Mouse (Mus musculus) right cerebral cortex, postnatal 36 days (tissue): ENCODE results near the gene Zcchc14.

ENCODE experiments used
- DNase-seq, 2 experiments: peaks; one replicate each; pipeline ENCODE4 v3.0.0; 2022; ENCODE audit warnings: low spot score in 2 of 2, mixed read lengths in 1 of 2

The Zcchc14 gene

GRCm38 (mm10) chr8:121585159-121585825 is 67.4 kb downstream of the Zcchc14 start:
- peak; percentile 100 for DNase-seq

- DNase-seq, result no peak
These were observed 68.0 kb downstream of the Zcchc14 start for GRCm38 (mm10) chr8:121584730-121585129.

GRCm38 (mm10) chr8:121583653-121584052 is 69.0 kb downstream of the Zcchc14 start:
- no peak for DNase-seq

GRCm38 (mm10) chr8:121580465-121580864 is 72.2 kb downstream of the Zcchc14 start:
- DNase-seq, result no peak

GRCm38 (mm10) chr8:121578676-121579451 is 73.8 kb downstream of the Zcchc14 start, which contains the start of gene Fbxo31:
Gene Fbxo31 (minus strand): TSS chr8:121578806.
- peak; percentile 90 for DNase-seq

- no peak for DNase-seq
These were observed 74.7 kb downstream of the Zcchc14 start for GRCm38 (mm10) chr8:121577751-121578675.

- no peak for DNase-seq
These were observed 77.0 kb downstream of the Zcchc14 start for GRCm38 (mm10) chr8:121575661-121576060.

- no peak for DNase-seq
These were observed 79.4 kb downstream of the Zcchc14 start for GRCm38 (mm10) chr8:121573275-121573674.

- no peak for DNase-seq
These were observed 80.6 kb downstream of the Zcchc14 start for GRCm38 (mm10) chr8:121572121-121572520.

- DNase-seq, result no peak
These were observed 81.9 kb downstream of the Zcchc14 start for GRCm38 (mm10) chr8:121570801-121571200.

GRCm38 (mm10) chr8:121570335-121570734 is 82.4 kb downstream of the Zcchc14 start:
- DNase-seq, result no peak

- DNase-seq, result no peak
These were observed 84.4 kb downstream of the Zcchc14 start for GRCm38 (mm10) chr8:121568321-121568720.

GRCm38 (mm10) chr8:121563701-121564100 is 89.0 kb downstream of the Zcchc14 start:
- DNase-seq, result no peak

GRCm38 (mm10) chr8:121562941-121563351 is 89.8 kb downstream of the Zcchc14 start:
- DNase-seq, result no peak

GRCm38 (mm10) chr8:121561636-121562345 is 90.9 kb downstream of the Zcchc14 start:
- no peak for DNase-seq

GRCm38 (mm10) chr8:121560432-121561100 is 92.1 kb downstream of the Zcchc14 start:
- no peak for DNase-seq

- DNase-seq, result no peak
These were observed 92.9 kb downstream of the Zcchc14 start for GRCm38 (mm10) chr8:121559801-121560200.

- DNase-seq, result no peak
These were observed 94.2 kb downstream of the Zcchc14 start for GRCm38 (mm10) chr8:121558538-121558937.

GRCm38 (mm10) chr8:121557746-121558145 is 95.0 kb downstream of the Zcchc14 start:
- no peak for DNase-seq

GRCm38 (mm10) chr8:121553831-121554475 is 98.7 kb downstream of the Zcchc14 start:
- no peak for DNase-seq
